Mouse (Mus musculus): Measurements from ENCODE around the gene Snx5. TPM values are rescaled to one million over a fixed set of nuclear protein-coding genes. Genes with fewer than 3 reads are reported as not detected.

The Snx5 gene
- total RNA-seq (2021), result 10 to 100 TPM; 64.5 to 79.8 TPM
- long read RNA-seq, experiment 1, transcript Snx5-201 (13 exons, 2,419 nt), result major isoform, 64 of 126 reads
- long read RNA-seq, experiment 1, transcript Snx5-202 (14 exons, 2,512 nt), result minor isoform, 47 of 126 reads
- long read RNA-seq, experiment 1, partial matches to known transcripts, result 6 of 126 reads
- long read RNA-seq, experiment 1, other reads (novel, unspliced or antisense), result 9 of 126 reads
- long read RNA-seq, experiment 2, transcript Snx5-202 (14 exons, 2,512 nt), result minor isoform, 45 of 112 reads
- long read RNA-seq, experiment 2, transcript Snx5-201 (13 exons, 2,419 nt), result major isoform, 56 of 112 reads
- long read RNA-seq, experiment 2, partial matches to known transcripts, result 3 of 112 reads
- long read RNA-seq, experiment 2, other reads (novel, unspliced or antisense), result 8 of 112 reads

DNA sequence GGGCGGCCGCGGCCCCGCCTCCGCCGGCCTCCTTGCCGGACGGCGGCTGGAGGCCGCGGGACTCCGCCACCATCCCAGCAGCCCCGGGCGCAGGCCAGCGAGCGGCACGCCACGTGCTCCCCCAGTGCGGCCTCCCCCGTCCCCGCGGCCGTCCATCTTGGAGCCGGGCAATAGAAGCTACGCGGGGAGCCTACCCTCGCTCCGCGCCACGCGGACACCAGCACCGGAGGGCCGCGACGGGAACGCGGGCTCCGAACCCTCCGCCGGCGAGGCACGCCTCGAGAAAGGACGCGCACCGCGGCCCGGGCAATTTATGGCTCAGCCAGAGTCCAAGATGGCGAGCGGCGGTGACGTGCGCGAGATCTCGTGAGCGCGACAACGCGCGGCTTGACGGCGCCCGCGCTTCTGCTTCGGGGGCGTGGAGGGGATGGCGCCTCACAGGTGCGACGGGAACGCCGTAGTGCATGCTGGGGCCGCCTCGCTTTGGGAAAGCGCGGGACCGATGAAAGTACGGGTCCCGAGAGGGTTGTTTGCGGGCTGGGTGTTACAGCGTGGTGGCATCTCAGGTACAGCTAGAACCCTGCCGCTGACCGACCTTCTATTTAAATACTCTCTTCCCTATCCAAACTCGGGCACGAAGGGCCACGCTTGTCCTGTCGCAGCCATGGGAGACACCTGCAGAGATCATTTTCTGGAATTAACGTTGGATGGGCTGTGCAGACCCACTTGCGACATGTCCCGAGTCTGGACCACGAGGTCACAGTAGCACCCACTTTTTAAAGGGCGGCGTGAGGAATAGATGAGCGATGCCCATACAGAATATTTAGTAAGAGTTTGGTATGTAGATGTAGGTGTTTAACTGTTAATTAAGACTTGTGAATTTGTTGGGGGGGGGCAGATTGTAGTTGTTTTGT lies at the start of gene Snx5, which contains the start of gene Mgme1:
TSS of gene Snx5 (minus strand) at position 400 of the 914 bp plus-strand sequence.
TSS of gene Mgme1 (plus strand) at position 157 of the 914 bp plus-strand sequence.
- DNase-seq, result peak; percentile 89

- DNase-seq, result no peak
Observed at GRCm38 (mm10) chr2:144311372-144311771, 40.7 kb upstream of the Snx5 start.

GRCm38 (mm10) chr2:144310273-144310672 lies 39.6 kb upstream of the Snx5 start:
- no peak for DNase-seq

GRCm38 (mm10) chr2:144308561-144308960 lies 37.9 kb upstream of the Snx5 start:
- no peak for DNase-seq

- DNase-seq, result no peak
Observed at GRCm38 (mm10) chr2:144305721-144306294, 35.1 kb upstream of the Snx5 start.

DNA sequence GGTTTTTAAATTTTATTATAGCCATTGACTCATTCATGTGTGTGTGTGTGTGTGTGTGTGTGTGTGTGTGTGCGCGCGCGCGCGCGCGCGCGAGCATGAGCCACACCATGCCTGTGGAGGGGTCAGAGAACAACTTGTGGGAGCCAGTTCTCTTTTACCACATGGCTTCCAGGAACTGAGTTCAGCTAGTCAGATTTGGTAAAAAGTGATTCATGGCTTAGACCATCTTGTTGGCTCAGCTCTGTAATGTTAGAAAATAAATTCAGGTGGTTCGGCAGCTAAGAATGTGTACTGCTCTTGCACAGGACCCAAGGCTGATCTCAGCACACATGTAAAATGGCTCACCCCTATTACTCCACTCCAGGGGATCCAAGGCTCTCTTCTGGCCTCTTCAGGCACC lies 30.4 kb upstream of the Snx5 start:
- no peak for DNase-seq

GRCm38 (mm10) chr2:144299749-144300669 lies 29.3 kb upstream of the Snx5 start:
- no peak for DNase-seq

DNA sequence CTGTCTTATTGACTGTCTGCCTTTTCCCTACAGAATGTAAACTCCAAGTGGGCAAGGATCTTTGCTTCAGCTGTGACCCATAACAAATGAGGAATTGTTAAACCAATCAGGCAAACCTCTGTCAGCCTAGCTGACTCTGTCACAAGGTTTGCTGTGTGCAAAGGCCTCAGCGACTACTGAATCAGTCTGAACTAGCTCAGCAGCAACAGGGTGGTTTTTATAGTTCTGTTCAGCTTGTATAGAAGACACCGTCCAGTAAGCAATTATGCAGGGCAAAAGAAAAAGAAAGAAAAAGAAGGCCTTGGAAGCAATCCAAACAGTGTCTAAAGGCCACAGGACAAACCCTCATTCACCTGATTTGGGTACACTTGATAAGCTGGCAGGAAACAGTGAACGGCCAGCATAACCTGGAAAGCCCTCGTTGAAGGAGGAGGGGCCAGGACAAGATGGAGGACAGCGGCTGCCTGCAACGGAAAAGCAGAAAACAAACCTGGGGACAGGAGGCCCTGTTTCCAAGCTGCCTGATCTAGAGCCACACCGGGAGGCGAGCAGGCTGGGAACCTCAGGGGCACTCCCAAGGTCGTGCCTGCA lies 24.5 kb upstream of the Snx5 start:
- DNase-seq, result no peak

- DNase-seq, result no peak
Observed at GRCm38 (mm10) chr2:144291600-144292305, 21.0 kb upstream of the Snx5 start.

- DNase-seq, result no peak
Observed at GRCm38 (mm10) chr2:144290321-144290720, 19.6 kb upstream of the Snx5 start.

- no peak for DNase-seq
Observed at GRCm38 (mm10) chr2:144281417-144281816, 10.7 kb upstream of the Snx5 start.

DNA sequence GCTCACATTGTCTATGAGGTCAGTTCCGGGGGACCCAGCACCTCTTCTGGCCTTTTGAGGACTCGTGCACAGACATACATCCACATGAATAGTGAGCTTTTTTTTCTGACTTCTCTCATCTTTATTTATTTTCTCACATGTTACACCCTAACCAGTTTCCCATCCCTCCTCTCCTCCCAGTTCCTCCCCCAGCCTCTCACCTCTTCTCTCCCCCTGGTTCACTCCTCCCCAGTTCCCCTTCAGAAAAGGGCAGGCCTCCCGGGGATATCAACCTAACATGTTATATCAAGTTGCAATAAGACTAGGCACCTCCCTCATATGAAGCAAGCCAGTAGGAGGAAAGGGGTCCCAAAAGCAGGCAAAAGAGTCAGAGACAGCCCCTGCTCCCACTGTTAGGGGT lies 9.9 kb upstream of the Snx5 start:
- DNase-seq, result no peak

- DNase-seq, result peak; percentile 23
Observed at GRCm38 (mm10) chr2:144279742-144280141, 9.0 kb upstream of the Snx5 start.

DNA sequence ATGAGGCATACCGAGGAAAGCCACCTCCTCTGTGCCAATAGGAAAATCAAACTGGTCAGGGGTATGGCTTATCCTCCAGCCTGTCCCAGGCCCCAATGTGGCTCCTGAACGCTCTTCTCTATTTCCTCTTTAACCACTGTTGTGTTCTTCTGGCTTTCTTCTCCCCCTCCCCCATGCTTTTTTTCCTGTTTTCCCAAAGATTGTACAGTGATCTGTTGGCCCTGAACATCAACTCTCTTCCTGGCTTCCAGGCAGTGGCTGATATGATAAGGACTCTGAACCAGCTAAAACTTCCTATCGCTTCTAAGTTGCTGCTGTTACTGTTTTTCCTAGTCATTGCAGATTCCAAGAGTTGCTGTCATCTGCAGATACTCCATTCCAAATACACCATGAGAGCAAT lies 6.2 kb upstream of the Snx5 start:
- no peak for DNase-seq

GRCm38 (mm10) chr2:144274741-144275140 lies 4.0 kb upstream of the Snx5 start:
- no peak for DNase-seq

- DNase-seq, result no peak
Observed at GRCm38 (mm10) chr2:144272088-144272487, 1.4 kb upstream of the Snx5 start.

- DNase-seq, result no peak
Observed at GRCm38 (mm10) chr2:144269679-144270475, 829 bp downstream of the Snx5 start.

GRCm38 (mm10) chr2:144269306-144269650 lies 1.4 kb downstream of the Snx5 start:
- DNase-seq, result no peak

DNA sequence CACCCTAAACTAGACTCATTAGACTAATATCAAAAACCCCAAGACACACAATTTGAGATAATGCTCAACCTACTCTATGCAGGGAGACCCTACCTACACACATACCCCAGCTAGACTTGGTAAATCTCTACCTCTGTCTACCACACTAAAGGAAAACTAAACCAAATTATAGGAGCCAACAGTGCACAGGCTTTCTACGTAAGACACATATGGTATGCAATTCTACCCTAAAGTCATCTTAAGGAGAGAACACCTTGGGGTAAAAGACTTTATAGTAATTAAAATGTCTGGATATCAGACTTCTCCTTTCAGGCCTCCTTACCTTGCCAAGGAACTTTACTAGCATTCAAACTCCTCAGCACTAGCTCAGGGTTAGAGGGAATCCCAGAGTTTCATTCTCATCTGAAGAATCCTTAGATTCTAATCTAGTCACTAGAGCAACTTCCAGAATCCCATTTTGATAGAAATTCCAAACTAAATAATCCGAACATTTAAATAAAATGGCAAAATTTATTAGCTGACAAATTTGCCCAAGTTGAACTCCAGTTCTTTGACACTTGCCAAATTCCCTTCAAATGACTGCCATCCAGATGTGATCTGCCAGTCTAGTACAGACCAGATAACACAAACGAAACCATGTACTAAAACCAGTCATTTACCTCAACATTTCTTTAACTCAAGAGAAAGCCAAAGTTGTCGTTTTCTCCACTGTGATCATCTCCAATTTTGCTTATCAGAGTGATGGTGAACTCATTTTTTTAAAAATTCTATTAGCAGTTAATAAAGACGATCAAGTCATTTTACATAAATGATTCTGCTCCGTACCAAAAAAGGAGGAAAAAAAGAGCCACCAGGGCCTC lies 2.0 kb downstream of the Snx5 start:
- no peak for DNase-seq
